Mouse (Mus musculus) CH12.LX (cell line): ENCODE data around the gene Gal3st2. TPM values are rescaled to one million over a fixed set of nuclear protein-coding genes. Genes with fewer than 3 reads are reported as not detected.

Source experiments
- DNase-seq: peaks from one replicate; pipeline ENCODE4 v3.0.0-alpha.2; 2013; ENCODE audit errors: extremely low read depth
- H3K27ac ChIP-seq: 2 replicates; pipeline ENCODE4 v1.5.1; 2012; ENCODE audit warnings: low read depth, mild to moderate bottlenecking, control low read depth, moderate library complexity; ENCODE audit not compliant: insufficient read depth
- H3K27me3 ChIP-seq: replicated peaks from 2 replicates; pipeline ENCODE3; 2012; ENCODE audit warnings: inconsistent platforms
- H3K36me3 ChIP-seq, 2 experiments: replicated peaks in 1 of 2; 2 replicates each; pipeline versions ENCODE3 to v1.6.1; 2012; ENCODE audit warnings: inconsistent platforms in 1 of 2, low read length in 1 of 2, mild to moderate bottlenecking in 1 of 2, mixed read lengths in 1 of 2, moderate library complexity in 1 of 2; ENCODE audit not compliant: control insufficient read depth in 1 of 2, insufficient read depth in 1 of 2
- H3K4me1 ChIP-seq, 2 experiments: 2 replicates each; pipeline ENCODE4 v1.6.1; 2012; ENCODE audit warnings: inconsistent platforms in 1 of 2, moderate library complexity in 1 of 2; ENCODE audit not compliant: insufficient read depth in 2 of 2, control insufficient read depth in 1 of 2
- H3K4me2 ChIP-seq: 2 replicates; pipeline ENCODE4 v1.6.1; 2012; ENCODE audit warnings: low read depth, mild to moderate bottlenecking, control low read depth; ENCODE audit not compliant: poor library complexity, insufficient read depth, severe bottlenecking
- H3K4me3 ChIP-seq, 3 experiments: fragments of 150-350 bp in 1 of 3; sonication (generic) in 1 of 3; replicated peaks in 1 of 3; 2 replicates each; pipeline versions ENCODE3 to v1.5.1; 2011 to 2012; ENCODE audit warnings: low read depth in 2 of 3, low read length in 2 of 3, mild to moderate bottlenecking in 2 of 3, moderate library complexity in 2 of 3, control low read depth in 1 of 3, improper control_type of control experiment in 1 of 3, inconsistent platforms in 1 of 3, mixed read lengths in 1 of 3; ENCODE audit not compliant: poor library complexity in 1 of 3
- H3K79me2 ChIP-seq: replicated peaks from 2 replicates; pipeline ENCODE4 v1.6.1; 2012; ENCODE audit warnings: mild to moderate bottlenecking, moderate library complexity; ENCODE audit not compliant: control insufficient read depth, poor library complexity, insufficient read depth, severe bottlenecking; ENCODE audit errors: extremely low read depth
- H3K9ac ChIP-seq: 2 replicates; pipeline ENCODE4 v1.6.1; 2012; ENCODE audit warnings: low read depth, mild to moderate bottlenecking, control low read depth, moderate library complexity; ENCODE audit not compliant: insufficient read depth
- H3K9me3 ChIP-seq: replicated peaks from 2 replicates; pipeline ENCODE3; 2012; ENCODE audit warnings: low read length, inconsistent platforms, mixed read lengths
- BHLHE40 ChIP-seq: IDR thresholded peaks from 2 replicates; pipeline ENCODE4 v1.6.1; 2011; ENCODE audit warnings: mild to moderate bottlenecking, low read depth, low read length, improper control_type of control experiment
- CHD1 ChIP-seq: IDR thresholded peaks from 2 replicates; pipeline ENCODE4 v1.6.1; 2012; ENCODE audit warnings: low read depth, low read length, improper control_type of control experiment, inconsistent platforms
- CHD2 ChIP-seq: IDR thresholded peaks from 2 replicates; pipeline ENCODE4 v1.6.1; 2011; ENCODE audit warnings: low read length, improper control_type of control experiment
- E2F4 ChIP-seq: IDR thresholded peaks from 2 replicates; pipeline ENCODE4 v1.6.1; 2011; ENCODE audit warnings: low read depth, low read length, improper control_type of control experiment; ENCODE audit not compliant: insufficient replicate concordance
- ELF1 ChIP-seq: IDR thresholded peaks from 2 replicates; pipeline ENCODE4 v1.6.1; 2014; ENCODE audit warnings: low read depth, mild to moderate bottlenecking, inconsistent platforms, low read length, improper control_type of control experiment
- ETS1 ChIP-seq: conservative IDR thresholded peaks from 2 replicates; pipeline ENCODE4 v1.6.1; 2012; ENCODE audit warnings: low read depth, mild to moderate bottlenecking, inconsistent platforms, low read length, improper control_type of control experiment, moderate library complexity
- GABPA ChIP-seq: IDR thresholded peaks from 2 replicates; pipeline ENCODE4 v1.6.1; 2012; ENCODE audit warnings: low read depth, low read length, improper control_type of control experiment, inconsistent platforms; ENCODE audit not compliant: insufficient replicate concordance
- IRF4 ChIP-seq: IDR thresholded peaks from 2 replicates; pipeline ENCODE4 v1.6.1; 2014; ENCODE audit warnings: low read depth, mild to moderate bottlenecking, inconsistent platforms, low read length, improper control_type of control experiment
- JUN ChIP-seq: IDR thresholded peaks from 2 replicates; pipeline ENCODE4 v1.6.1; 2011; ENCODE audit warnings: low read depth, mild to moderate bottlenecking, low read length, improper control_type of control experiment, moderate library complexity; ENCODE audit not compliant: insufficient read depth
- JUND ChIP-seq: conservative IDR thresholded peaks from 2 replicates; pipeline ENCODE4 v1.6.1; 2011; ENCODE audit warnings: low read depth, low read length, improper control_type of control experiment
- KAT2A ChIP-seq: IDR thresholded peaks from 2 replicates; pipeline ENCODE4 v1.6.1; 2012; ENCODE audit warnings: low read length, improper control_type of control experiment, inconsistent platforms; ENCODE audit not compliant: insufficient replicate concordance
- MAFK ChIP-seq: IDR thresholded peaks from 2 replicates; pipeline ENCODE4 v1.6.1; 2011; ENCODE audit warnings: low read length, improper control_type of control experiment; ENCODE audit not compliant: insufficient replicate concordance
- MAX ChIP-seq: IDR thresholded peaks from 2 replicates; pipeline ENCODE4 v1.6.1; 2011; ENCODE audit warnings: low read length, improper control_type of control experiment
- MAZ ChIP-seq: IDR thresholded peaks from 2 replicates; pipeline ENCODE4 v1.6.1; 2012; ENCODE audit warnings: low read depth, mild to moderate bottlenecking, inconsistent platforms, low read length, improper control_type of control experiment, moderate library complexity
- MXI1 ChIP-seq: IDR thresholded peaks from 2 replicates; pipeline ENCODE4 v1.6.1; 2011; ENCODE audit warnings: mild to moderate bottlenecking, low read depth, low read length, improper control_type of control experiment
- MYC ChIP-seq: IDR thresholded peaks from 2 replicates; pipeline ENCODE4 v1.6.1; 2011; ENCODE audit warnings: low read depth, mild to moderate bottlenecking, improper control_type of control experiment, low read length
- NELFE ChIP-seq: IDR thresholded peaks from 2 replicates; pipeline ENCODE4 v1.6.1; 2011; ENCODE audit warnings: low read depth, low read length, improper control_type of control experiment
- NRF1 ChIP-seq: IDR thresholded peaks from 2 replicates; pipeline ENCODE4 v1.6.1; 2014; ENCODE audit warnings: low read depth, mild to moderate bottlenecking, inconsistent platforms, low read length, improper control_type of control experiment, moderate library complexity
- PAX5 ChIP-seq: IDR thresholded peaks from 2 replicates; pipeline ENCODE4 v1.6.1; 2012; ENCODE audit warnings: low read length, inconsistent platforms, mixed read lengths
- POLR2A ChIP-seq: IDR thresholded peaks from 2 replicates; pipeline ENCODE4 v1.6.1; 2011; ENCODE audit warnings: low read depth, mild to moderate bottlenecking, improper control_type of control experiment, low read length
- POLR2AphosphoS2 ChIP-seq: IDR thresholded peaks from 2 replicates; pipeline ENCODE4 v1.6.1; 2011; ENCODE audit warnings: low read depth, low read length, improper control_type of control experiment
- RAD21 ChIP-seq: IDR thresholded peaks from 2 replicates; pipeline ENCODE4 v1.6.1; 2011; ENCODE audit warnings: low read depth, mild to moderate bottlenecking, low read length, improper control_type of control experiment, moderate library complexity
- RCOR1 ChIP-seq: conservative IDR thresholded peaks from 2 replicates; pipeline ENCODE4 v1.6.1; 2012; ENCODE audit warnings: low read depth, mild to moderate bottlenecking, inconsistent platforms, low read length, improper control_type of control experiment
- SMC3 ChIP-seq: IDR thresholded peaks from 2 replicates; pipeline ENCODE4 v1.6.1; 2011; ENCODE audit warnings: low read depth, low read length, improper control_type of control experiment
- TBP ChIP-seq: conservative IDR thresholded peaks from 2 replicates; pipeline ENCODE4 v1.6.1; 2011; ENCODE audit warnings: low read depth, low read length, improper control_type of control experiment
- TCF12 ChIP-seq: IDR thresholded peaks from 2 replicates; pipeline ENCODE4 v1.6.1; 2014; ENCODE audit warnings: low read depth, mild to moderate bottlenecking, inconsistent platforms, low read length, improper control_type of control experiment
- UBTF ChIP-seq: IDR thresholded peaks from 2 replicates; pipeline ENCODE4 v1.6.1; 2012; ENCODE audit warnings: low read depth, mild to moderate bottlenecking, inconsistent platforms, low read length, improper control_type of control experiment, moderate library complexity
- USF1 ChIP-seq: IDR thresholded peaks from 2 replicates; pipeline ENCODE4 v1.6.1; 2014; ENCODE audit warnings: low read depth, mild to moderate bottlenecking, inconsistent platforms, low read length, improper control_type of control experiment
- USF2 ChIP-seq: conservative IDR thresholded peaks from 2 replicates; pipeline ENCODE4 v1.6.1; 2011; ENCODE audit warnings: low read depth, low read length, improper control_type of control experiment
- ZC3H11A ChIP-seq: IDR thresholded peaks from 2 replicates; pipeline ENCODE4 v1.6.1; 2012; ENCODE audit warnings: low read depth, mild to moderate bottlenecking, inconsistent platforms, low read length, improper control_type of control experiment
- ZMIZ1 ChIP-seq: IDR thresholded peaks from 2 replicates; pipeline ENCODE4 v1.6.1; 2012; ENCODE audit warnings: low read depth, mild to moderate bottlenecking, inconsistent platforms, low read length, improper control_type of control experiment
- ZNF384 ChIP-seq: IDR thresholded peaks from 2 replicates; pipeline ENCODE4 v1.6.1; 2012; ENCODE audit warnings: low read depth, low read length, improper control_type of control experiment, inconsistent platforms
- dilution Hi-C: fragments of 300-500 bp; cut with MboI; formaldehyde crosslinking; loops from 2 replicates; pipeline ENCODE4 v1.14.3; 2020; ENCODE audit warnings: low sequenced_read_pairs; ENCODE audit not compliant: extremely low pct_unique_long_range_greater_than_20kb, extremely low pct_ligation_motif_present
- in situ Hi-C: fragments of 300-500 bp; cut with MboI; formaldehyde crosslinking; loops from 3 replicates; pipeline ENCODE4 v1.14.3; 2019; ENCODE audit warnings: low sequenced_read_pairs, low pct_ligation_motif_present, low pct_unique_long_range_greater_than_20kb, mixed read lengths
- polyA plus RNA-seq: library from polyadenylated mRNA; unstranded; fragments of >175 nt; gene quantifications from 2 replicates; pipeline ENCODE4 v1.2.1, GENCODE M21; 2012; ENCODE audit warnings: low read depth; ENCODE audit not compliant: insufficient read length
- total RNA-seq, 2 experiments: library from RNA; depleted of rRNA; stranded (reverse); fragments of 300-350 nt in 1 of 2; fragments of >200 nt in 1 of 2; gene quantifications; 2 replicates each; pipeline ENCODE4 v1.2.3; 2012 to 2014

Gene Gal3st2
- total and polyA plus RNA-seq, 3 experiments: 0.04 TPM; not detected in 2

DNA sequence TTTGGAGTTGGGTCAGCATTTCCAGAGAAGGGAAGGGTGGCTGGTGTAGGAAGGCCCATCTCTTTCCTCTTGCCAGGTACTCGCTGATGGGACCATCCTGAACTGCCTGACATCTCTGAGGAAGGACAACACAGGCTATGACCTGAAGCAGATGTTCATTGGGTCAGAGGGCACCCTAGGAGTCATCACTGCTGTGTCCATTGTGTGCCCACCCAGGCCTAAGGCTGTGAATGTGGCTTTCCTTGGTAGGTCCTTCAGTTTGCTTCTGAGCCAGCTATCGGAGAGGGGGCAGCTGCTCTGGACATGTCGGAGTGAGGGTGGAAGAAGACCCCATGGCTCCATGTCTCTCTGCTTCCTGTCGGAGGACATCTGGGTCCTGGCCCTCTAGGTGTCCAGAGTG, 25.9 kb upstream of the Gal3st2 start:
- DNase-seq: no peak
- in situ Hi-C loops: no loop called here
- Histone ChIP-seq H3K4me2 (peak overlapping the region; percentile 7; the same call in 1 of the 2 replicates), H3K4me1 (peaks cover 0 to 6% of the 10 kb centered on the region in 2 experiments; a peak in 2 of 4 replicates), H3K4me3 (no peak overlapping the region), H3K9me3 (no peaks in the 10 kb centered on the region), H3K79me2 (no peaks in the 10 kb centered on the region), H3K9ac (no peak overlapping the region), H3K27me3 (no peaks in the 10 kb centered on the region), H3K27ac (no peak overlapping the region)
- dilution Hi-C loops: no loop called here
- TF ChIP-seq E2F4 (no peak), USF1 (no peak), GABPA (no peak), SMC3 (no peak)
- TF ChIP-seq, all 38 proteins: peak for 0
- peaks cover 16 to 40% of the 10 kb centered on the region in 2 experiments for H3K36me3 ChIP-seq

DNA sequence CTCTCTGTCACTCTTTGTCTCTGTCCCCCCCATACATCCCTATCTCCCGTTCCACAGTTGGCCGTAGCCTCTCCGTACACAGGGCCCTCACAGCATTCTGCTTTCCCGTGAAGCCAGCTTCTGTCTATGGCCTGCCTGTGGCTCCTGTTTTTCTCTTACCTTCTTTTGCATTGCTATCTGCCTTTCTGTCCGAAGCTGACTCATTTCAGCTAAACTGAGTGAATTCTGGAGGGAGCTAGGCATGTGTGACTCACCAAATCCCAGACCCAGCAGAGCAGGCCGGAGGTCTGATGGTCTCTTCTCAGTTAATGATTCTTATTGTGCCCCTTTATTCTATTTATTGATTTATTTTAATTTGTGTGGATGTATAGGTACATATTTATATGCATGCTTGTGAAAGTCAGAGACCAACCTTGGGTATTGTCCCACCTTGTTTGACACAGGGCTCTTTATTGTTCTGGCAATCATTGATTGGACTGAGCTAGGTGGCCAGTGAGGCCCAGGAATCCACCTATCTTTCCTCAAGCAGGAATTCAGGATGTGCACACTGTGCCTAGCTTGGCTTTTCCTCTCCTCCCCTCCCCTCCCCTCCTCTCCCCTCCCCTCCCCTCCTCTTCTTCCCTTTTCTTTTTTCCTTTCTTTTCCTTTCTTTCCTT, 25.1 kb upstream of the Gal3st2 start:
- H3K79me2 ChIP-seq: no peaks in the 10 kb centered on the region
- H3K9me3 ChIP-seq: no peaks in the 10 kb centered on the region
- no peak overlapping the region; the same call in 1 of the 2 replicates for H3K9ac ChIP-seq
- H3K4me3 ChIP-seq: no peak overlapping the region
- H3K27ac ChIP-seq: no peak overlapping the region
- dilution Hi-C loops: no loop called here
- peak overlapping the region; percentile 7; the same call in 1 of the 2 replicates for H3K4me2 ChIP-seq
- no peak for DNase-seq
- H3K4me1 ChIP-seq: peaks cover 0 to 6% of the 10 kb centered on the region in 2 experiments; a peak in 2 of 4 replicates
- in situ Hi-C loops: no loop called here
- peaks cover 16 to 39% of the 10 kb centered on the region in 2 experiments for H3K36me3 ChIP-seq
- no peaks in the 10 kb centered on the region for H3K27me3 ChIP-seq
- no peak for TF ChIP-seq TCF12
- no peak for TF ChIP-seq TBP
- TF ChIP-seq ZMIZ1: no peak
- no peak for TF ChIP-seq POLR2AphosphoS2
- TF ChIP-seq MAX: no peak
- no peak for TF ChIP-seq SMC3
- no peak for TF ChIP-seq E2F4
- TF ChIP-seq IRF4: peak; percentile 95
- no peak for TF ChIP-seq NELFE
- no peak for TF ChIP-seq USF1
- no peak for TF ChIP-seq UBTF
- TF ChIP-seq ELF1: no peak
- TF ChIP-seq PAX5: no peak
- no peak for TF ChIP-seq RAD21
- TF ChIP-seq KAT2A: no peak
- TF ChIP-seq USF2: no peak
- TF ChIP-seq POLR2A: no peak
- TF ChIP-seq BHLHE40: peak; percentile 31; the same call in 1 of the 2 replicates
- TF ChIP-seq ZC3H11A: no peak
- peak; percentile 64; the same call in 1 of the 2 replicates for TF ChIP-seq RCOR1
- no peak for TF ChIP-seq ZNF384
- TF ChIP-seq CHD1: no peak
- TF ChIP-seq NRF1: no peak
- TF ChIP-seq JUND: peak; percentile 90
- no peak for TF ChIP-seq MXI1
- no peak for TF ChIP-seq MAZ
- no peak for TF ChIP-seq ETS1
- TF ChIP-seq MYC: no peak
- peak; percentile 88 for TF ChIP-seq JUN
- TF ChIP-seq MAFK: no peak
- TF ChIP-seq CHD2: no peak
